Mouse (Mus musculus) E14TG2a.4 (cell line): ENCODE data around the gene Zc3h6.

ENCODE experiments used
- CTCF ChIP-seq: conservative IDR thresholded peaks from 2 replicates; pipeline ENCODE4 v1.5.1; 2014; ENCODE audit warnings: low read length
- NANOG ChIP-seq: IDR thresholded peaks from 2 replicates; pipeline ENCODE4 v1.6.1; 2014; ENCODE audit warnings: borderline replicate concordance, low read length, mixed read lengths
- POU5F1 ChIP-seq: IDR thresholded peaks from 2 replicates; pipeline ENCODE4 v1.6.1; 2014; ENCODE audit warnings: low read length, borderline replicate concordance

DNA sequence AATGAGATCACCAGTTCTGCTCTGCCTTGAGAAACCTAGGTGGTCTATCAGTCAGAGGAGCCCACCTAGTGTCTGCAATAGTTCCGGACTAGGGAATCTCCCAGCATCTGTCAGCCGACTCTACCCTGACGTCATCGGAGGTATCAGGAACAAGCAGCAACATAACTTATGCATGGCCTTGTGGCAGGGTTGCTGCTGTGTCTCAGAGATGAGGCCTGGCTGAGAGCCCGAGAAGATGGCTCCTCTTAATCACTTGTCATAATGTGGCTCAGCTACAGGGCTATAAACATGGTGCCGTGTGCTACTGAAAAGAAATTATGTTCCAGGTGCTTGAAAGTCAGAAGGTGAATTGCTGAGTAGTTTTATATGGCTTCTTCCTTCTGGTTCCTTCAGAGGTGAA, 88.5 kb downstream of the Zc3h6 start:
- no peak for TF ChIP-seq CTCF
- TF ChIP-seq POU5F1, result no peak
- no peak for TF ChIP-seq NANOG
